Mouse (Mus musculus): Measurements from ENCODE around the gene Phlda2. TPM values are rescaled to one million over a fixed set of nuclear protein-coding genes. Genes with fewer than 3 reads are reported as not detected.

The Phlda2 gene
- polyA plus RNA-seq, 1 experiment from 2014 or later: 0.66 TPM

DNA sequence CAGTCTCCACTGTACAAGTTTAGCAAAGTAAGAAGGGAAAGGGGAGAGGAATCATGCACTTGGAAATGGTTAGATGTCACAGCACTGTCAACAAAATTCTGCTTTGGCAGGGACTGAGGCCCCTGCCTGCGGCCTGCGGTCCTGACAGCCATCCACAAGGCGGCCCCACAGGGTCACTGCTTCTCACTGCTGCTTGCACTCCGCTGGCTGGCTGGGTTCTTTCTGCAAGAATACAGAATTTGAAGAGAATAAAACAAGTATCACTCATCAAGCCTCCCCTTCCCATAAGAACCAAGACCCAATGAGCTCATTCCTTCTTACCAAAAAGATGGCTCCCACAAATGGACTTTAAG is 11.4 kb upstream of the Phlda2 start:
- WGBS: 92% methylated on average over 4 of the region's 4 CpGs
- H3K4me1 ChIP-seq: no peaks in the 10 kb centered on the region
- ATAC-seq (replicated peaks): no peak
- peaks cover 51% of the 10 kb centered on the region for H3K36me3 ChIP-seq (replicated peaks)
- H3K27ac ChIP-seq: no peak overlapping the region
- no peak overlapping the region for H3K4me3 ChIP-seq
- H3K27me3 ChIP-seq (replicated peaks): no peaks in the 10 kb centered on the region
- H3K9me3 ChIP-seq: no peaks in the 10 kb centered on the region
- no peak overlapping the region for H3K4me2 ChIP-seq
- no peak overlapping the region for H3K9ac ChIP-seq

DNA sequence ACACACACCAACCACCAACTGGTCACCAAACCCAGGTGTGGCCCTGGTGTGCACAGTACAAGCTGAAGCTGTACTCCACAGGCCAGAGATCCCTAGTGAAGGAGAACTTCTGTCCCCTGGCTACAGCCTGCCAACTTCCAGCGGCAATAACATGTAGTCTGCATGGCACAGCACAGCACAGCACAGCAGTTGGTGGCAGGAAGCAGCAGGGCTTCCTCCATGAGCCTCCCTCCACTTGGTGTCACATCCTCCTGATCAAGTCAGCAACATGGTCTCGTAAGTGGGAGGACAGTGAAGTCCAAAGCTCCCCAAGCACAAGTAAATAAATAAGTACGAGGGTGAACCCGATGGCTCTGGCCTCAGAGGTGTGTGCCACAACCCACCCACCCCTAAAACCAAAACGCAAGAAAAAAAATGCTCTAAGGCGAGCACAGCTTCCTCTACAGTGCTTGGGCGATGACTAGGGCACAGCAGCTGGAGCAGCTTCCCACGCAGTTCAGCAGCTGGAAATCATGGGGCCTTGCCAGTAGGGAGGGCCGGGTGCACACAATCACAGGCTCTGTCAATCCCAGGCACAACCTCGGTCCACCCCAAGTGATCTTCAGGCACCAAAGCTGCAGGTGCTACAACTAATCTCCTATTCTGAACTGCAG is 10.9 kb upstream of the Phlda2 start:
- no peak for ATAC-seq (replicated peaks)
- no peaks in the 10 kb centered on the region for H3K9me3 ChIP-seq
- no peak overlapping the region for H3K9ac ChIP-seq
- no peak overlapping the region for H3K4me3 ChIP-seq
- H3K27me3 ChIP-seq (replicated peaks): no peaks in the 10 kb centered on the region
- H3K36me3 ChIP-seq (replicated peaks): peaks cover 46% of the 10 kb centered on the region
- 93% methylated on average over 10 of the region's 10 CpGs for WGBS
- no peak overlapping the region for H3K4me2 ChIP-seq
- H3K4me1 ChIP-seq: no peaks in the 10 kb centered on the region
- H3K27ac ChIP-seq: no peak overlapping the region

GRCm38 (mm10) chr7:143511335-143511712 is 8.4 kb upstream of the Phlda2 start:
- ATAC-seq (replicated peaks): no peak
- Histone ChIP-seq H3K36me3 (replicated peaks) (peaks cover 29% of the 10 kb centered on the region), H3K4me1 (no peaks in the 10 kb centered on the region), H3K27ac (no peak overlapping the region), H3K27me3 (replicated peaks) (no peaks in the 10 kb centered on the region), H3K4me3 (no peak overlapping the region), H3K4me2 (no peak overlapping the region), H3K9me3 (no peaks in the 10 kb centered on the region), H3K9ac (no peak overlapping the region)

DNA sequence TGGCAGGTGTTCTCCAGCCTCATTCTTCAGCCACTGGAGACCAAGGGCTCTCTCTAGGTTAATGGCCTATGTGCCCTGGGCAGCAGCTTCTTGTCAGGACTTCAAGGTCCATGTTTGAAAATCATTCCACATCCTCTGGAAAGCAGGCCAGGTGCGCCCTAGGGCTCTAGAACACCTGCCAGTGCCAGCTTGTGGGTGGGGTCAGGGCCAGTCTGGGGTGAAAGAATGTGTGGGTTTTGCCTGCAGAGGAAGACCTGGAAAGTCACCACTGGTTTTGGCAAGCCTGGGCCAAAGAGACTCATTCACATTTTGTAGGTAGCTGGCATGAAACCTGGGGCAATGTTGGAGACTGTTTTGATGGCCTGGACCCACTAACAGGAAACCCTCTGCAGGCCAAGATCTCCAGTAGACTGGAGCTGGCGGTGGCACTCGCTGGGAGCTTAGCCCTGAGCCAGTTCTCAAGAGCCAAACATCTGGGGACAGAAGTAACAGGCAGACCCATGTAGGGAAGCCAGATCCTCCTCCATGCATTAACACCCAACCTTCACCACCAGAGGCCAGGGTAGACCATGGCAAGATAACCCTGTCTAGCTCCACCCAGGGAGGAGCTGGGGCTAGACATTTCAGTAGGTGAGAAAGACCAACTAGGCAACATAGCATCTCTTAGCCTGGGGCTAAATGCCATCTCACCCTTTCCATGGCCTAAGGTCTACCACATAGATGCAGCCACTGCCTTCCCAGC is 7.8 kb upstream of the Phlda2 start:
- no peaks in the 10 kb centered on the region for H3K27me3 ChIP-seq (replicated peaks)

DNA sequence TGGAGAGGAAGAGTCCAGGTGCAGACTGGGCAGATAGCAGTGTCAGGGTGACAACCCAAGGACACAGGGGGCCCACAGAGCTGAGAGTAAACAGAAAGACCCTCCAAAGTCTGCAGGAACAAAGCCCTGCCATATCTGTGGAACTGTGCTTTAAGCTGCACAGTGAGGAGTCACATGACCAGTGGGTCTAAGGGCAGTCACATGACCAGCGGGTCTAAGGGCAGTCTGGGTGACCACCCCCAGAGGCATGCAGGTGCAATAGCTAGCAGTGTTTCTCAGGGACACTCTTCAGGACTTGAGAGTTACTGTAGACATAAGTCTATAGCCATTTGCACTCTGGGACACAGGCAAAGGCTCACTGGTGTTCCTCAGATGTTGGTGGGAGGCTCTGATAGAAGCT is 6.6 kb upstream of the Phlda2 start:
- Histone ChIP-seq H3K4me3 (no peak overlapping the region), H3K4me1 (no peaks in the 10 kb centered on the region), H3K27me3 (replicated peaks) (peaks cover 5% of the 10 kb centered on the region), H3K9ac (no peak overlapping the region), H3K36me3 (replicated peaks) (peaks cover 15% of the 10 kb centered on the region), H3K9me3 (no peaks in the 10 kb centered on the region), H3K27ac (no peak overlapping the region), H3K4me2 (no peak overlapping the region)
- WGBS: 77% methylated on average over 1 of the region's 1 CpGs
- no peak for ATAC-seq (replicated peaks)

More for the DNA sequence above, 7.8 kb upstream of the Phlda2 start:
- no peak overlapping the region for H3K27ac ChIP-seq
- no peaks in the 10 kb centered on the region for H3K9me3 ChIP-seq
- H3K4me2 ChIP-seq: no peak overlapping the region
- no peaks in the 10 kb centered on the region for H3K4me1 ChIP-seq
- peaks cover 25% of the 10 kb centered on the region for H3K36me3 ChIP-seq (replicated peaks)
- H3K4me3 ChIP-seq: no peak overlapping the region
- 91% methylated on average over 3 of the region's 3 CpGs for WGBS
- no peak overlapping the region for H3K9ac ChIP-seq
- ATAC-seq (replicated peaks): no peak

DNA sequence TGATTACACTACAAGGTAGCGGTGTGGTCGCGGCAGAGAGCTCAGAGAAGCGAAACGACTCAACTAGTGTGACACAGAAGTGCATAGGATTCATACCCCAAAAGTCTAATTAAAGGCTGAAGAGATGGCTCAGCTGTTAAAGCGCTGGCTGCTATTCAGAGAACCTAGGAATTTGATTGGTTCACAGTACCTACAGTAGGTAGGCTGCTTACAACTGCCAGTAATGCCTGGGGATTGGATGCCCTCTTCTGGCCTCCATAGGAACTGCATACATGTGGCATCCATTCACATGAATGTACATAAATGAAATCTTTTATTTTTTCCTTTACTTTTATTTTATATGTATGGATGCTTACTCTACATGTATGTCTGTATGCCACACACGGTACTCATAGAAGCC is 3.7 kb upstream of the Phlda2 start:
- ATAC-seq (replicated peaks): no peak
- WGBS: 31% methylated on average over 7 of the region's 7 CpGs
- Histone ChIP-seq H3K9ac (no peak overlapping the region), H3K27me3 (replicated peaks) (peaks cover 31% of the 10 kb centered on the region), H3K4me2 (no peak overlapping the region), H3K4me1 (peaks cover 11% of the 10 kb centered on the region), H3K36me3 (replicated peaks) (no peaks in the 10 kb centered on the region), H3K9me3 (no peaks in the 10 kb centered on the region), H3K27ac (no peak overlapping the region), H3K4me3 (no peak overlapping the region)

DNA sequence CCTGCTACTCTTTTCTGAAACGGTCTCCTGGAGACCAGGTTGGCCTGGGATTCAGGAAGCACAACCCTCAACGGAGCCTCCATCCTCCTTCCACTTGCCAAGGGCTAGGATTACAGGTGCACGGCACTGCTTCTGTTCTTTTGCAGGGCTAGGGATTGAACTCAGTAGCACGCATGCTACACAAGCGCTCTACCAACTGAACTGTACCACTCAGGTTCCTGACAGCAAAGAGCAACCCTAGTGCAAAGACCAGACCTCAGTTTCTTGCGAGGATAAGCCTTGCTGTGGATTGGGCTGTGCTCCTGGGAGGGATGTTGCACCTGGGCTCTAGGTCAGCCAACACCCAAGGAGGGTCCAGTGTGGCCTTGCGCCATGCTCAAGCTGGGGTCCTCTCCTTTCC is 3.3 kb upstream of the Phlda2 start:
- WGBS: 70% methylated on average over 7 of the region's 7 CpGs
- Histone ChIP-seq H3K4me3 (no peak overlapping the region), H3K4me1 (peaks cover 15% of the 10 kb centered on the region), H3K27me3 (replicated peaks) (peaks cover 35% of the 10 kb centered on the region), H3K36me3 (replicated peaks) (no peaks in the 10 kb centered on the region), H3K4me2 (no peak overlapping the region), H3K27ac (no peak overlapping the region), H3K9me3 (no peaks in the 10 kb centered on the region), H3K9ac (no peak overlapping the region)
- no peak for ATAC-seq (replicated peaks)

DNA sequence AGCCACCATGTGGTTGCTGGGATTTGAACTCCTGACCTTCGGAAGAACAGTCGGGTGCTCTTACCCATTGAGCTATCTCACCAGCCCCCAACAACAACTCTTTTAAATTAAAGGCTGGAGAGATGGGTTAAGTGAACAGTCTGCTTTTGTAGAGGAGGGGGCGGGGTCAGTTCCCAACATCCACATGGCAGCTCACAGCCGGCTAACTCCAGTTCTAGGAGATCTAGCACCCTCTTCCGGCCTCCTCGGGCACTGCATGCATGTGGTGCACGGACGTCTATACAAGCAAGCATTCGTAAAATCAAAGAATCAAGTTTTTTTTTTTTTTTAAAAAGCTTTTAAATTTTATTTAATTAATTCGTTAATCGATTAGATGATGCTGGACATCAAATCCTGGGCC is 2.9 kb upstream of the Phlda2 start:
- Histone ChIP-seq H3K4me3 (no peak overlapping the region), H3K27ac (no peak overlapping the region), H3K9me3 (no peaks in the 10 kb centered on the region), H3K4me1 (peaks cover 16% of the 10 kb centered on the region), H3K27me3 (replicated peaks) (peaks cover 40% of the 10 kb centered on the region), H3K4me2 (no peak overlapping the region), H3K36me3 (replicated peaks) (no peaks in the 10 kb centered on the region), H3K9ac (no peak overlapping the region)
- 30% methylated on average over 11 of the region's 11 CpGs for WGBS
- no peak for ATAC-seq (replicated peaks)

DNA sequence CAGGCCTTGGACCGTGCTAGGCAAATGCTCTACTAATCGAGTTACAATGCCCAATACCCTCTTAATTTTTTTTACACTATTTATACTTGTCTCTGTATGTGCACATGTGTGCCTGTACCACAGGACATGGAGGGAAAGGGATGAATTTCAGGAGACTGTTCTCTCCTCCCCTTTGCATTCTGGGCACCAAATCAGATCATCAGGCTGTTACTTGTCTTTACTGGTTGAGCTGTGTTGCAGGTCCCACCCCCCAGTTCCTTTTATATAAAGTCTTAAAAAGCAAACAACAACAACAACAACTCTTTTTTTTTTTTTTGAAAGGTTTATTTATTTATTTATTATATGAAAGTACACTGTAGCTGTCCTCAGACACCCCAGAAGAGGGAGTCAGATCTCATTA is 2.5 kb upstream of the Phlda2 start:
- 95% methylated on average over 2 of the region's 2 CpGs for WGBS
- Histone ChIP-seq H3K27ac (no peak overlapping the region), H3K9me3 (no peaks in the 10 kb centered on the region), H3K4me1 (peaks cover 16% of the 10 kb centered on the region), H3K27me3 (replicated peaks) (peaks cover 44% of the 10 kb centered on the region), H3K9ac (no peak overlapping the region), H3K4me2 (no peak overlapping the region), H3K4me3 (no peak overlapping the region), H3K36me3 (replicated peaks) (no peaks in the 10 kb centered on the region)
- ATAC-seq (replicated peaks): no peak

- H3K36me3 ChIP-seq (replicated peaks): no peaks in the 10 kb centered on the region
- no peak overlapping the region for H3K27ac ChIP-seq
- peaks cover 55% of the 10 kb centered on the region for H3K27me3 ChIP-seq (replicated peaks)
- no peaks in the 10 kb centered on the region for H3K9me3 ChIP-seq
- no peak for ATAC-seq (replicated peaks)
- H3K4me3 ChIP-seq: no peak overlapping the region
- 85% methylated on average over 6 of the region's 6 CpGs for WGBS
- H3K4me2 ChIP-seq: no peak overlapping the region
- H3K4me1 ChIP-seq: peaks cover 16% of the 10 kb centered on the region
- H3K9ac ChIP-seq: no peak overlapping the region
Measured at GRCm38 (mm10) chr7:143503926-143504325, 976 bp upstream of the Phlda2 start.

GRCm38 (mm10) chr7:143501643-143502417 is 1.1 kb downstream of the Phlda2 start:
- no peak; the same call in 1 of the 2 replicates for ATAC-seq (replicated peaks)
- WGBS: 2% methylated on average over 55 of the region's 55 CpGs
- Histone ChIP-seq H3K36me3 (replicated peaks) (no peaks in the 10 kb centered on the region), H3K9ac (0 out of 2 replicates have a peak overlapping the region, but pooled peaks have one; percentile 3), H3K9me3 (no peaks in the 10 kb centered on the region), H3K4me1 (peaks cover 16% of the 10 kb centered on the region), H3K27me3 (replicated peaks) (peaks cover 55% of the 10 kb centered on the region), H3K4me3 (peak overlapping the region; percentile 36), H3K27ac (no peak overlapping the region), H3K4me2 (peak overlapping the region; percentile 58)

DNA sequence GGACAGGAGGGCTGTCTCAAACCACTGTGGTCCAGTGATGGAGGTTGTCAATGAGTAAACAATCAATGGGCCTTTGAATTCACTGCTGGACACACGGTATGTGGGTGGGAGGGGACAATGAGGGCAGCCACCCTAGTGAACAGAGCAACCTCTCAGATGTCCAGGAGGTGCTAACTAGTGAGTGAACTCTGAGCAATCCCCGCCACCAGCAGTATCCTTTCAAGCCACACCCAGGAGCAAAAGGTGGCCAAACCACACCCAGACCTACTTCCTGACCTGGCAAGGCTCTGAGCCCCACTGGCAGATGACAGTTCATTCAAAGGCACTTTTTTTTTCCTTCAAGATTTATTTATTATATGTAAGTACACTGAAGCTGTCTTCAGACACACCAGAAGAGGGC is 2.0 kb downstream of the Phlda2 start:
- no peak for ATAC-seq (replicated peaks)
- Histone ChIP-seq H3K4me3 (no peak overlapping the region), H3K9me3 (no peaks in the 10 kb centered on the region), H3K9ac (no peak overlapping the region), H3K27ac (no peak overlapping the region), H3K4me1 (peaks cover 16% of the 10 kb centered on the region), H3K36me3 (replicated peaks) (no peaks in the 10 kb centered on the region), H3K4me2 (no peak overlapping the region), H3K27me3 (replicated peaks) (peaks cover 55% of the 10 kb centered on the region)
- 61% methylated on average over 2 of the region's 2 CpGs for WGBS

Data from midbrain, embryonic 15.5 days (tissue).